Mouse (Mus musculus): ENCODE data around the gene Mid1.
"Not testable (repeated sequence)": the region's sequence is repeated elsewhere in the genome, so short reads cannot be mapped to it uniquely, and the experiment has no call there.

GRCm38 (mm10) chrX:169979461-169980202 lies 294.6 kb downstream of the Mid1 start:
- not testable (repeated sequence) for TF ChIP-seq HCFC1 (IDR thresholded peaks at IDR 0.05; ENCODE audit: borderline replicate concordance, insufficient read depth, low read length); ZC3H11A (IDR thresholded peaks at IDR 0.05; ENCODE audit: borderline replicate concordance, low read depth, low read length); MAFK (IDR thresholded peaks at IDR 0.05; ENCODE audit: insufficient read depth, low read depth, low read length); ZNF384 (IDR thresholded peaks at IDR 0.05; ENCODE audit: low read depth, low read length)
